Mouse (Mus musculus): ENCODE measurements at regions not wholly inside any gene's neighbourhood (a gene's known extent, or its start where the extent isn't known, plus 50 kb on each side); places are given as distances from the start of the nearest gene placed in this dataset.

DNA sequence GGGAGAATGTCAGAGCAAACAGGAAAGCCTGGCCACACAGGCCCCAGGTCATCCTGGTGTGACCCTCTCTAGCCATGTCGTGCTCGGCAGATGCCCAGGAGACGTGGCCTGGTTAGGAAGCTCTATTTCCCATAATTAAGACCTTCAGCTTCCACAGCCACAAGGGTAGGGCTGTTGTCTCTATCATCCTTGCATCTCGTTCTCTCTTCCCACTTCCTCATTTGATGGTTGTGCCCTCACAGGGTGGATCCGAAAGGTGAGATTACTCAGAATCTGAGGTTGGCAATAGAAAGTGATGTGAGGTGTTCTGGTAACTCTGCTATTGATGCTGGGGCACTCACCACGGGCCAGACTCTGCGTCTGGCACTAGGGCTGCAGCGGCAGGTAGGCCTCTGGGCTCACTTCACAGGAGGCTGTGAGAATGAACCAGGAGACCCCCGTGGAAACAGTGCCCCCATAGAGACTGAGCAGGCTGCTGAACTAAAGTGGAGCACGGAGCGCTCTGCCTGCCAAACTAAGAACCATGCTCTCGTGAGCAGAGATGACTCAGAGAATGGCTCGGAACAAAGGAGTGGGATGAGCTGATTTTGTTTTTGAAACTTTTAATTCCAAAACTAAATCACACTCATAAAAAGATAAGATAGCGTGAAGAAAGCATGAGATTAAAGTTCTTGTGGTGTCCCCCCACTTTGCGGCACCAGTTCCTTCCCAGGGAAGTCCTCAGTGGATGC is 266.5 kb upstream of the Tle3 start:
- TF ChIP-seq CTCF (IDR thresholded peaks at IDR 0.05; ENCODE audit: borderline replicate concordance, insufficient read depth, low read depth, low read length) (no peak), POLR2A (IDR thresholded peaks at IDR 0.05; ENCODE audit: borderline replicate concordance, insufficient read depth, low read length) (no peak)

Data from cerebellum, adult 2 months (tissue).